In genomic region chr8:106159876-106160275, GRCm38 (mm10) we compare ENCODE assay signal across 19 mouse cellular contexts. TPM values are rescaled to one million over a fixed set of nuclear protein-coding genes. Genes with fewer than 3 reads are reported as not detected.
DNase-seq lines count a peak whose midpoint lies in the region; TF ChIP-seq lines count a peak whose summit lies in the region.
"Had no signal": no experiment of that assay in that cellular context is flagged by ENCODE, and none has a peak within 500 bp of the region (broad histone marks: within the 10 kb centered on the region; RNA-seq: fewer than 3 reads in every experiment).

No protein-coding gene starts in this region.

- H3K9ac ChIP-seq in liver, adult 2 months (ENCODE audit: low read depth, low read length) = no peak overlapping the region
- no peak overlapping the region for H3K9ac ChIP-seq in ES-E14 (ENCODE audit: insufficient read depth, low read depth, low read length, poor library complexity, severe bottlenecking)
- H3K9ac ChIP-seq: embryonic facial prominence, embryonic 12.5 days; forebrain, embryonic 13.5 days had no signal

- no peaks in the 10 kb centered on the region for H3K4me1 ChIP-seq in liver, adult 2 months (ENCODE audit: control insufficient read depth, insufficient read depth, low read length)
- peaks cover 0 to 18% of the 10 kb centered on the region in 2 experiments; a peak in 3 of 4 replicates for H3K4me1 ChIP-seq in ES-E14 (ENCODE audit: control insufficient read depth in 2 of 2, insufficient read depth in 2 of 2, low read length in 2 of 2, poor library complexity in 1 of 2)
- H3K4me1 ChIP-seq: embryonic facial prominence, embryonic 10.5 days; embryonic facial prominence, embryonic 12.5 days; forebrain, embryonic 13.5 days had no signal

- WGBS in liver, adult 2 months = 88% methylated on average over 6 of the region's 6 CpGs

- H3K27me3 ChIP-seq in liver, adult 2 months (ENCODE audit: control insufficient read depth, insufficient read depth, low read length) = no peaks in the 10 kb centered on the region
- H3K27me3 ChIP-seq: embryonic facial prominence, embryonic 12.5 days; forebrain, embryonic 13.5 days; Patski had no signal

- no peaks in the 10 kb centered on the region for H3K9me3 ChIP-seq in ES-E14 (ENCODE audit: control insufficient read depth, insufficient read depth, low read depth, low read length)
- H3K9me3 ChIP-seq: embryonic facial prominence, embryonic 10.5 days; embryonic facial prominence, embryonic 12.5 days; forebrain, embryonic 13.5 days; G1E had no signal

- no peak for TF ChIP-seq CTCF in liver, adult 2 months (IDR thresholded peaks at IDR 0.05; ENCODE audit: low read depth, low read length)

- H3K4me3 ChIP-seq in liver, adult 2 months (ENCODE audit: insufficient read depth, low read depth, low read length) = no peak overlapping the region
- H3K4me3 ChIP-seq in ES-E14 (ENCODE audit: insufficient read depth in 1 of 2, low read depth in 1 of 2, low read length in 2 of 2, poor library complexity in 1 of 2, severe bottlenecking in 1 of 2) = no peak overlapping the region
- H3K4me3 ChIP-seq: embryonic facial prominence, embryonic 10.5 days; embryonic facial prominence, embryonic 12.5 days; forebrain, embryonic 13.5 days had no signal

- in situ Hi-C loops in ES-E14 (cut with MboI; ENCODE audit: low sequenced_read_pairs in 2 of 2, unreplicated experiment in 2 of 2) = no loop called here

- H3K27ac ChIP-seq in liver, adult 2 months (replicated peaks; ENCODE audit: insufficient read depth, low read depth, low read length) = no peak overlapping the region
- H3K27ac ChIP-seq in ES-E14 (ENCODE audit: insufficient read depth, low read depth, low read length, poor library complexity, severe bottlenecking) = peak overlapping the region; percentile 65
- H3K27ac ChIP-seq: embryonic facial prominence, embryonic 10.5 days; embryonic facial prominence, embryonic 12.5 days; forebrain, embryonic 13.5 days had no signal

- DNase-seq in liver, adult 2 months (ENCODE audit: extremely low read depth, low read depth, low spot score) = peak; percentile 85
- DNase-seq in liver (no peak), ES-E14 (ENCODE audit: low read depth, low spot score) (no peak), adipocyte (ENCODE audit: low spot score) (peak; percentile 74)
- no peak for DNase-seq in layer of hippocampus, adult 9-10 months (ENCODE audit: low spot score)
- no peak for DNase-seq in gastrocnemius, postnatal 10 days
- DNase-seq: adrenal gland, adult 2 months; adrenal gland, postnatal 10 days; adrenal gland, postnatal 25 days; cerebellum, adult 11-12 months; cerebellum, adult 2 months; cerebellum, adult 9-10 months; cerebellum, postnatal 10 days; cerebellum, postnatal 25 days had no signal

- TF ChIP-seq POLR2A in liver, adult 2 months (IDR thresholded peaks at IDR 0.05; ENCODE audit: extremely low read depth, insufficient read depth, low read length) = no peak

- no peaks in the 10 kb centered on the region for H3K79me2 ChIP-seq in liver, adult 2 months (ENCODE audit: control insufficient read depth, insufficient read depth, low read length)

- peaks cover 4% of the 10 kb centered on the region for H3K36me3 ChIP-seq in liver, adult 2 months (ENCODE audit: control insufficient read depth, insufficient read depth, low read length)
- peaks cover 27% of the 10 kb centered on the region for H3K36me3 ChIP-seq in ES-E14 (ENCODE audit: control insufficient read depth, insufficient read depth, low read length, poor library complexity, severe bottlenecking)

TF ChIP-seq in ES-E14, 5 proteins besides CTCF, POLR2A, EP300 and RAD21:
- TF ChIP-seq CHD2 (IDR thresholded peaks at IDR 0.05; ENCODE audit: low read depth, low read length) (no peak), ZNF384 (IDR thresholded peaks at IDR 0.05; ENCODE audit: low read depth, low read length) (no peak)

RNA-seq across cellular contexts. Expression of gene Slc7a6, which starts 8.8 kb away (rescaled TPM):
- 0.09 and 0.27 TPM in 2 replicates for total RNA-seq in liver, adult 2 months (2014; rRNA removed)
- 0.21 and 0.91 TPM in 2 replicates for polyA plus RNA-seq in liver, adult 2 months (2012; rRNA removed)
- total RNA-seq in ES-E14 (2012; rRNA removed) = 44.2 and 46.2 TPM in 2 replicates
- total RNA-seq in gastrocnemius, postnatal 10 days (2021) = 10 to 100 TPM in 1 of 2 experiments, 1 to 10 TPM in 1; 5.8 to 11.0 TPM

RNA-seq across cellular contexts. Expression of gene Pla2g15, which starts 9.7 kb away (rescaled TPM):
- 11.3 and 12.5 TPM in 2 replicates for total RNA-seq in liver, adult 2 months (2014; rRNA removed)
- 8.7 and 10.6 TPM in 2 replicates for polyA plus RNA-seq in liver, adult 2 months (2012; rRNA removed)
- 26.0 and 38.8 TPM in 2 replicates for total RNA-seq in ES-E14 (2012; rRNA removed)
- total RNA-seq in gastrocnemius, postnatal 10 days (2021) = 1 to 10 TPM; 4.7 to 6.6 TPM

RNA-seq across cellular contexts. Expression of gene Esrp2, which starts 23.1 kb away (rescaled TPM):
- 43.6 and 50.5 TPM in 2 replicates for total RNA-seq in liver, adult 2 months (2014; rRNA removed)
- 76.8 and 86.2 TPM in 2 replicates for polyA plus RNA-seq in liver, adult 2 months (2012; rRNA removed)
- total RNA-seq in ES-E14 (2012; rRNA removed) = 12.5 and 20.1 TPM in 2 replicates
- total RNA-seq in gastrocnemius, postnatal 10 days (2021) = under 1 TPM in 1 of 2 experiments, not detected in 1; 0.07 TPM
- total RNA-seq: G1E had no signal
- polyA plus RNA-seq: G1E had no signal

RNA-seq across cellular contexts. Expression of gene Slc7a6os, which starts 50.9 kb away (rescaled TPM):
- 21.9 and 23.0 TPM in 2 replicates for total RNA-seq in liver, adult 2 months (2014; rRNA removed)
- polyA plus RNA-seq in liver, adult 2 months (2012; rRNA removed) = 8.3 and 11.0 TPM in 2 replicates
- 66.2 and 69.1 TPM in 2 replicates for total RNA-seq in ES-E14 (2012; rRNA removed)
- total RNA-seq in gastrocnemius, postnatal 10 days (2021) = 10 to 100 TPM; 11.7 to 13.3 TPM

RNA-seq across cellular contexts. Expression of gene Prmt7, which starts 50.9 kb away (rescaled TPM):
- total RNA-seq in liver, adult 2 months (2014; rRNA removed) = 9.7 and 9.9 TPM in 2 replicates
- 8.8 and 12.0 TPM in 2 replicates for polyA plus RNA-seq in liver, adult 2 months (2012; rRNA removed)
- total RNA-seq in ES-E14 (2012; rRNA removed) = 55.8 and 66.1 TPM in 2 replicates
- 10 to 100 TPM; 23.8 to 25.5 TPM for total RNA-seq in gastrocnemius, postnatal 10 days (2021)

Comparison
In these comparisons a context has a peak if more than half of its experiments do, and no peak if none do; other contexts are left out.
1. DNase-seq: peak in liver, adult 2 months (single experiment) and adipocyte (single experiment); none in liver (single experiment), ES-E14 (single experiment), layer of hippocampus, adult 9-10 months (single experiment) and gastrocnemius, postnatal 10 days (single experiment).
2. RNA of gene Esrp2, which starts 23.1 kb away (total RNA-seq): 43.6 to 50.5 TPM in liver, adult 2 months and 12.5 to 20.1 TPM in ES-E14; 0.07 TPM in gastrocnemius, postnatal 10 days; every median in the first group is over 10 times any median in the second.